Mouse (Mus musculus) liver, embryonic 11.5 days (tissue): ENCODE measurements around the gene Gm42742. TPM values are rescaled to one million over a fixed set of nuclear protein-coding genes. Genes with fewer than 3 reads are reported as not detected.

ENCODE experiments used
- ATAC-seq: fragments of 200-750 bp; cut with Nextera tagmentation; replicated peaks from 2 replicates; pipeline ENCODE4 v1.8.0; 2017; ENCODE audit warnings: moderate number of reproducible peaks, mild to moderate bottlenecking, moderate TSS enrichment, moderate library complexity; ENCODE audit not compliant: low FRiP score
- DNase-seq: peaks from one replicate; pipeline ENCODE4 v3.0.0-alpha.2; 2017; ENCODE audit warnings: low spot score
- H3K27ac ChIP-seq: fragments of 300-500 bp; sonication (generic); 2 replicates; pipeline ENCODE4 v1.5.1; 2014; ENCODE audit warnings: mild to moderate bottlenecking, low read depth, low read length, control low read depth
- H3K27me3 ChIP-seq: fragments of 300-500 bp; sonication (generic); replicated peaks from 2 replicates; pipeline ENCODE4 v1.6.1; 2014; ENCODE audit warnings: low read length, mixed read lengths; ENCODE audit not compliant: control insufficient read depth, insufficient read depth
- H3K36me3 ChIP-seq: fragments of 300-500 bp; sonication (generic); 2 replicates; pipeline ENCODE4 v1.6.1; 2014; ENCODE audit warnings: mild to moderate bottlenecking, low read length, moderate library complexity, mixed read lengths; ENCODE audit not compliant: control insufficient read depth, insufficient read depth
- H3K4me1 ChIP-seq: fragments of 300-500 bp; sonication (generic); replicated peaks from 2 replicates; pipeline ENCODE4 v1.6.1; 2014; ENCODE audit warnings: low read length, mixed read lengths; ENCODE audit not compliant: control insufficient read depth, insufficient read depth
- H3K4me2 ChIP-seq: fragments of 300-500 bp; sonication (generic); 2 replicates; pipeline ENCODE4 v1.6.1; 2014; ENCODE audit warnings: mild to moderate bottlenecking, control low read depth, moderate library complexity
- H3K4me3 ChIP-seq: fragments of 300-500 bp; sonication (generic); 2 replicates; pipeline ENCODE4 v1.5.1; 2014; ENCODE audit warnings: low read depth, low read length, control low read depth
- H3K9ac ChIP-seq: fragments of 300-500 bp; sonication (generic); 2 replicates; pipeline ENCODE4 v1.6.1; 2014; ENCODE audit warnings: low read depth, low read length, control low read depth
- H3K9me3 ChIP-seq: fragments of 300-500 bp; sonication (generic); 2 replicates; pipeline ENCODE4 v1.6.1; 2016; ENCODE audit warnings: low read length, inconsistent platforms, mixed read lengths; ENCODE audit not compliant: control insufficient read depth
- WGBS: fragments of 180-500 bp; shearing (Covaris S2); extraction: QIAGEN DNeasy Blood & Tissue Kit; methylation state at CpG from one replicate; pipeline ENCODE4 v1.1.7; 2014; 5-methylcytosine and 5-hydroxymethylcytosine counted together
- polyA plus RNA-seq: library from polyadenylated mRNA; unstranded; fragments of >200 nt; fragmentation: Nextera tagmentation; extraction: Ambion mirVana; gene quantifications from 2 replicates; pipeline ENCODE4 v1.2.1, GENCODE M21; 2014

Gene Gm42742
- polyA plus RNA-seq, 1 experiment from 2014 or later: 52.9 TPM

DNA sequence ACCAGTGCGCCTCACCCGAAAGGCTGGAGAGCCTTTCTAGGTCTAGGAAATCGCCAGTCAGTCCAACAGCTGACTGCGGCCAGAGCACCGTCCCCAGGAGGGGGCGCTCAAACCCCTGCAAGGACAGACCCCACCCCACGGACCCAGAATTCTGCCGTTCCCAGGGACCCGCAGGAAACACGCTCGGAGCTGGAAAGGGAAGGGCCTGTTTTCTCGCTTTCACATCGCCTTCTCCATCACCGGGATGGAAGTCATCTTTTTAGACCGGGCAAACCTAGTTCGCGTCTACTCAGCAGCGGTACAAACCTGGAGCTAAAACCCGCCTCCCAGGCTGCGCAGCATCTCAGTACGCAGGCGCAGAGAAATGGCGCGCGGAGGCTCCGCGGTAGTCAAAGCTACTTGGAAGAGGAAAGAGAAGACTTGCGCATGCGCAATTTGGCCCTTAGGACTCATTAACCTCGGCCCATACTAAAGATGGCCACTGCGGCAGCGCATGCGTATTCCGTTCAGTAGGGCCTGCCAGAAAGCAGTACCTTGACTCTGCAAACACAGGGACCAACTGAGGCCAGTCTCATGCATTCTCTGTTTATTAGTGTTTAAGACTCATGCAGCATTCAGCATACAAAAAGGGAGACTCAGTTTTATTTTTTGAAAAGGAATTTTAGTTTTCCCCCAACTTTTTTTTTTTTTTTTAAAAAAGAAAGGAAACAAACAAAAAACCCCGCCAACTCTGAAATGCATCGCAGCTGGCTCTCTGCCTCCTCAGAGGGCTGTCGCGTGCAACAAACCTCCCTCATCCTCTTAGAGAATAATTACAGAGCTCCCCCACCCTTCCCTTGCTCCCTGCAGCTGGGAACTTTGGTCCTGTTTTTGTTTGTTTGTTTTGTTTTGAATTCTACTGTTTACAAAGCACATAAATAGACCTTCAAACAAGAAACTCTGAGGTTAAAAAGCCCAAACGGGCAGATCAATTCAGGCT is 3.6 kb downstream of the Gm42742 start, which contains the start of gene Pagr1a:
Pagr1a (minus strand) TSS at position 382 of the 979 bp plus-strand sequence.
- Histone ChIP-seq H3K27me3 (no peaks in the 10 kb centered on the region), H3K4me2 (peak within 1 kb of the TSS; percentile 98), H3K27ac (peak within 1 kb of the TSS; percentile 95), H3K9me3 (no peaks in the 10 kb centered on the region), H3K4me1 (peaks cover 59% of the 10 kb centered on the region), H3K4me3 (peak within 1 kb of the TSS; percentile 86), H3K9ac (peak within 1 kb of the TSS; percentile 94), H3K36me3 (peaks cover 15% of the 10 kb centered on the region)
- DNase-seq (peak; percentile 98), ATAC-seq (peak; percentile 84)
- 5% methylated on average over 39 of the region's 39 CpGs for WGBS

DNA sequence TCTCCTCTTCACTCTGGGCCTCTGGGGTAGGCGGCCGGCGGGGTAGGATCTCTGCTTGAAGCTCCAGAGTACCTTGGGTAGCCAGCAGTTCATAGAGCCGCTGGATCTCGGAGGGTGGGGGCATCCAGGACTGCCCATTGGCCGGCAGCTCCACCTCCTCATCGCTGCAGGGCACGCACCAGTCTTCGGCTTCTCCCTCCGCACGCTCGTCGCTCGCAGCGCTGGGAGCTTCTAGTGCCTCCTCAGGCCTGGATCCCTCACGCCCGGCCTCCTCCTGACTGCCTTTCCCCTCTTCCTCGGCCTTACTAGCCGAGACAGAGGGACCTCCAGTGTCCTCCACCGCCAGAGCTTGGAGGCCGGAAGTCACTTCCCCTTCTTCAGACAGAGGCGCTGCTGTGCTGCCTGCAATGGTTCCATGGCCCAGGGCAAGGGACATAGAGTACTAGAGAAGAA is 4.4 kb downstream of the Gm42742 start:
- Histone ChIP-seq H3K27ac (peak overlapping the region; percentile 95), H3K4me2 (peak overlapping the region; percentile 98), H3K9ac (peak overlapping the region; percentile 94), H3K4me3 (peak overlapping the region; percentile 86), H3K27me3 (no peaks in the 10 kb centered on the region), H3K36me3 (peaks cover 13% of the 10 kb centered on the region), H3K9me3 (no peaks in the 10 kb centered on the region), H3K4me1 (peaks cover 52% of the 10 kb centered on the region)
- ATAC-seq (peak; percentile 60), DNase-seq (peak; percentile 78)
- WGBS: 0% methylated on average over 22 of the region's 22 CpGs

DNA sequence TGATC is 4.6 kb downstream of the Gm42742 start, which contains the start of gene Pagr1b:
Pagr1b (minus strand) TSS at position 4 of the 5 bp plus-strand sequence.
- Histone ChIP-seq H3K27ac (peak within 1 kb of the TSS; percentile 95), H3K27me3 (no peaks in the 10 kb centered on the region), H3K9me3 (no peaks in the 10 kb centered on the region), H3K36me3 (peaks cover 13% of the 10 kb centered on the region), H3K4me2 (peak within 1 kb of the TSS; percentile 98), H3K4me1 (peaks cover 49% of the 10 kb centered on the region), H3K9ac (peak within 1 kb of the TSS; percentile 94), H3K4me3 (peak within 1 kb of the TSS; percentile 86)
- ATAC-seq (no peak), DNase-seq (no peak)

DNA sequence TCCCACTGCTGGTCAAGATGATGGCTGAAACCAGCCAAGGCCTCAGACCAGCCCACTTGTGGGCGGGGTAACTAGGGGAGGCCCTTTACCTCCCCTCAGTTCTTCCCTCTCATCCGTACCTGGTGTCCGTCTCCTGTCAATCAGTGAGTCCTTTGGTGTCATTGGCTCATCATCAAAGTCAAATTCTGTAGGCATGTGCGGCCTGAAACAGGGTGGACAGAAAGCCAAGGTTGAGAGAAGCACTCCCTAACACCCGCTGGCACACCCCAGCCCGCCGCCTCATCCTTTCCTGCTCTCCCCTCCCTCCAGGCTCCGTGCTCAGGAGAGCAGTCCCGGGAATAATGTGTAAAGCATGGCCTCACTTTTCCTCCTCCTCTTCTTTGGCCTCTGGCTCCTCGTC is 4.8 kb downstream of the Gm42742 start:
- ATAC-seq (peak; percentile 46), DNase-seq (no peak)
- Histone ChIP-seq H3K4me3 (peak overlapping the region; percentile 86), H3K4me1 (peaks cover 47% of the 10 kb centered on the region), H3K27ac (peak overlapping the region; percentile 95), H3K4me2 (peak overlapping the region; percentile 98), H3K9ac (peak overlapping the region; percentile 94), H3K9me3 (no peaks in the 10 kb centered on the region), H3K36me3 (peaks cover 13% of the 10 kb centered on the region), H3K27me3 (no peaks in the 10 kb centered on the region)
- WGBS: 3% methylated on average over 10 of the region's 10 CpGs

DNA sequence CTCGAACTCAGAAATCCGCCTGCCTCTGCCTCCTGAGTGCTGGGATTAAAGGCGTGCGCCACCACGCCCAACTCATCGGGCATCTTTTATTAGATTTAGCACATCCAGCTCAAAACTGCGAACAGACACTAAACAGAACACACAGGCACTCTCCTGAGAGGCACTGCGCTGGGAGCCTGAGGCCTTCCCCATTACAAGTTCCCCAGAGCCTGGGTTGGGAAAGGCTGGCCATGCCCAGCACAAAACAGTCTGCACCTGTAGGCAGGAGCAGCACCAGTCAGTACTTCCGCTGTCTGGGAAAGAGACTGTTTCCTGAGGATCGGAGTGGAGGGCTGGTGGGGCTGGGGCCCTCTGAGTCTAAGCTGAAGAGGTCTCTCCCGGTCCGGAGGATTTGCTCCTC is 5.9 kb downstream of the Gm42742 start:
- DNase-seq: no peak
- H3K9ac ChIP-seq: no peak overlapping the region
- no peak overlapping the region; the same call in 1 of the 2 replicates for H3K4me3 ChIP-seq
- peaks cover 13% of the 10 kb centered on the region for H3K36me3 ChIP-seq
- no peaks in the 10 kb centered on the region for H3K27me3 ChIP-seq
- H3K9me3 ChIP-seq: no peaks in the 10 kb centered on the region
- peak overlapping the region; percentile 98 for H3K4me2 ChIP-seq
- no peak for ATAC-seq
- peaks cover 37% of the 10 kb centered on the region for H3K4me1 ChIP-seq
- no peak overlapping the region for H3K27ac ChIP-seq
- WGBS: 92% methylated on average over 12 of the region's 12 CpGs

DNA sequence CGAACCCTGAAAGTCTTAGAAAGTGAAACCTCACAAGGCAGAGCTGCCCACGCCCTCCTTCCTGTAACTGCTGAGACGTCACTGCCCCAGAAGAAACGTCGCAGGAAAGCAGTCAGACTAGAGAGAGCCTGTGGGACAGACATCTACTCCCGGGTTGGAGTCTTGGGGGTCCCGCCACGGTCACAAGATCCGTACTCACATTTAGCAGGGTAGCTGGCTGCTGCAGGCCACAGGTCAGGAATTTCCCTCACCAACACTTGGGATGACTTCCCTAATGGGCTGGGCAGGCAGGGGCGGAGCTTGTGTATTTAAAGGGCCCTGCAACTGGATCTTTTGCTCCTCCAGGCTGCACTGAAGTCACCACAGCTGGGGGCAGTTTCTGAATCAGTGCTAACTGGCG is 6.6 kb downstream of the Gm42742 start, which contains the start of gene Mvp:
Mvp (minus strand) TSS at position 302 of the 400 bp plus-strand sequence.
- DNase-seq: no peak
- H3K27ac ChIP-seq: 0 out of 2 replicates have a peak within 1 kb of the TSS, but pooled peaks have one; percentile 1
- ATAC-seq: no peak
- WGBS: 31% methylated on average over 11 of the region's 11 CpGs
- H3K27me3 ChIP-seq: no peaks in the 10 kb centered on the region
- H3K4me1 ChIP-seq: peaks cover 33% of the 10 kb centered on the region
- H3K4me2 ChIP-seq: peak within 1 kb of the TSS; percentile 98
- H3K36me3 ChIP-seq: peaks cover 13% of the 10 kb centered on the region
- H3K9ac ChIP-seq: peak within 1 kb of the TSS; percentile 94
- H3K4me3 ChIP-seq: peak within 1 kb of the TSS; percentile 86
- H3K9me3 ChIP-seq: no peaks in the 10 kb centered on the region

DNA sequence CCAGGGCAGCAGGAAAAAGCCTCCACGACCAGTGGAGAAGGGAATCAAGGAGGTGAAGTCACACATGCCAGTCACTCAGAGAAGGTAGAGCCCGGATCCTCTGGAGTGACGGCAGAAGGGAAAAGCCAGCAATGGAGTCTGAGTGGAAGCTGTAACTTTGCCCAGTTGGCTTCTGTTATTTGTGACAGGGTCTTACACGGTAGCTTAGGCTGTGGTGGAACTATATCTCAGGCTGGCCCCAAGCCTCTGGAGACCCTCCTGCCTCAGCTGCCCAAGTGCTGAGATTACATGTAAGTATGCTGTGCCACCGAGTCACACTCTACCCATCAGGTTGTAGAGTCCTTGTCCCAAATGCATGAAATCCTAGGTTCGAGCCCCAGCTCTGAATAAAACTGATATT is 7.5 kb downstream of the Gm42742 start:
- Histone ChIP-seq H3K4me1 (peaks cover 41% of the 10 kb centered on the region), H3K27ac (no peak overlapping the region), H3K36me3 (peaks cover 13% of the 10 kb centered on the region), H3K4me3 (peak overlapping the region; percentile 47; the same call in 1 of the 2 replicates), H3K9ac (no peak overlapping the region), H3K4me2 (peak overlapping the region; percentile 98), H3K9me3 (no peaks in the 10 kb centered on the region), H3K27me3 (no peaks in the 10 kb centered on the region)
- ATAC-seq (no peak), DNase-seq (no peak)
- 90% methylated on average over 6 of the region's 6 CpGs for WGBS

DNA sequence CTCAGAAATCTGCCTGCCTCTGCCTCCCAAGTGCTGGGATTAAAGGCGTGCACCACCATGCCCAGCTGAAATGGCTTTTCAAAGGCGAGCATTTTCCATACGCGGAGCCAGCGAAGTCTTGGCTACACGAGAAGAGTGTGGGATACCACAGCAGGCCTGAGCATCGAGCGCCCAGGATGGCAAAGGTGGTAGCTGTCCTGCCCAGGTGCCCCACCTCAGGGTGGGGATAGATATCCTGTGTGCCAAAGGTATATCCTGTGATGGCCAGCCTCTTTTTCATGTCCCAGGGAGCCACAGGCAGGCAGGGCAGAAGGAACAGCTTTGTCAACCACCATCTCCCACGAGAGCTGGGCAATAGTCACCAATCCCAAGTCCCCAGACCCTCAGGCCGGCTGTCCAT is 8.1 kb downstream of the Gm42742 start:
- Histone ChIP-seq H3K36me3 (peaks cover 13% of the 10 kb centered on the region), H3K4me1 (peaks cover 41% of the 10 kb centered on the region), H3K27me3 (no peaks in the 10 kb centered on the region), H3K9me3 (no peaks in the 10 kb centered on the region), H3K9ac (no peak overlapping the region), H3K27ac (no peak overlapping the region), H3K4me3 (no peak overlapping the region), H3K4me2 (no peak overlapping the region)
- ATAC-seq (no peak), DNase-seq (no peak)
- 91% methylated on average over 10 of the region's 10 CpGs for WGBS

DNA sequence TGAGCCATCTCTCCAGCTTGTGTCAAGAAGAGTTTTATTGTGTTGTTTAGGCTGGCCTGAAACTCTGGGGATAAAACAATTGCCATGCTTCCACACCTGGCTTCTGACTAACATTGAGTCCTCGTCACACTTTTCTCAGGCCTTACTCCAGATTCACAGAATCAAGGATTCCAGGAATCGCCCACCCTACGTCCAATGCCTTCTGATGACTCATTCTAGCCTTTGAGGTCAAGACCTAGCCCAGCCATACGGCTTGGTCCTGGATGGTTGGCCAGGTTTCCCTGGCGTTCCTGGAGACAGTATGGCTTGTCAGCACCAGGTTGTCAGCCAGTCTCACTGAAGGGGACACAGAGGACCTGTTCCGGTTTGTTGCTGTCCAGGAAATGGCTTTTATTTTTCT is 8.5 kb downstream of the Gm42742 start:
- no peak overlapping the region for H3K27ac ChIP-seq
- peaks cover 38% of the 10 kb centered on the region for H3K4me1 ChIP-seq
- H3K9ac ChIP-seq: no peak overlapping the region
- 81% methylated on average over 6 of the region's 6 CpGs for WGBS
- H3K27me3 ChIP-seq: no peaks in the 10 kb centered on the region
- ATAC-seq: no peak
- no peaks in the 10 kb centered on the region for H3K9me3 ChIP-seq
- DNase-seq: no peak
- peaks cover 13% of the 10 kb centered on the region for H3K36me3 ChIP-seq
- no peak overlapping the region for H3K4me2 ChIP-seq
- no peak overlapping the region for H3K4me3 ChIP-seq
